Mouse (Mus musculus): ENCODE results near the gene Slc25a22. TPM values are rescaled to one million over a fixed set of nuclear protein-coding genes. Genes with fewer than 3 reads are reported as not detected.

The Slc25a22 gene
- total RNA-seq (2015) (15.5 and 19.8 TPM in 2 replicates), total RNA-seq (2017) (4.4 and 5.3 TPM in 2 replicates)

GRCm38 (mm10) chr7:141437178-141438120, at the start of gene Slc25a22:
Slc25a22 (minus strand) TSS chr7:141437892.
- ATAC-seq (replicated peaks; ENCODE audit: poor library complexity), result peak; percentile 75

GRCm38 (mm10) chr7:141487141-141487540, 49.4 kb upstream of the Slc25a22 start:
- ATAC-seq (replicated peaks; ENCODE audit: poor library complexity), result no peak

GRCm38 (mm10) chr7:141486239-141486638, 48.5 kb upstream of the Slc25a22 start:
- ATAC-seq (replicated peaks; ENCODE audit: poor library complexity), result no peak

- ATAC-seq (replicated peaks; ENCODE audit: poor library complexity), result no peak
Observed at GRCm38 (mm10) chr7:141485606-141486005, 47.9 kb upstream of the Slc25a22 start.

- no peak for ATAC-seq (replicated peaks; ENCODE audit: poor library complexity)
Observed at GRCm38 (mm10) chr7:141485186-141485585, 47.5 kb upstream of the Slc25a22 start.

- no peak for ATAC-seq (replicated peaks; ENCODE audit: poor library complexity)
Observed at GRCm38 (mm10) chr7:141484186-141485120, 46.8 kb upstream of the Slc25a22 start.

- ATAC-seq (replicated peaks; ENCODE audit: poor library complexity), result no peak
Observed at GRCm38 (mm10) chr7:141483114-141483653, 45.5 kb upstream of the Slc25a22 start.

- ATAC-seq (replicated peaks; ENCODE audit: poor library complexity), result no peak
Observed at GRCm38 (mm10) chr7:141482531-141483024, 44.9 kb upstream of the Slc25a22 start.

- peak; percentile 27 for ATAC-seq (replicated peaks; ENCODE audit: poor library complexity)
Observed at GRCm38 (mm10) chr7:141481498-141482401, 44.1 kb upstream of the Slc25a22 start.

- ATAC-seq (replicated peaks; ENCODE audit: poor library complexity), result peak; percentile 75
Observed at GRCm38 (mm10) chr7:141480842-141481497, 43.3 kb upstream of the Slc25a22 start.

GRCm38 (mm10) chr7:141478270-141478748, 40.6 kb upstream of the Slc25a22 start:
- ATAC-seq (replicated peaks; ENCODE audit: poor library complexity), result no peak

GRCm38 (mm10) chr7:141477578-141478269, 40.0 kb upstream of the Slc25a22 start:
- ATAC-seq (replicated peaks; ENCODE audit: poor library complexity), result no peak

GRCm38 (mm10) chr7:141476981-141477370, 39.3 kb upstream of the Slc25a22 start:
- peak; percentile 9; the same call in 1 of the 2 replicates for ATAC-seq (replicated peaks; ENCODE audit: poor library complexity)

- ATAC-seq (replicated peaks; ENCODE audit: poor library complexity), result peak; percentile 29
Observed at GRCm38 (mm10) chr7:141476226-141476980, 38.7 kb upstream of the Slc25a22 start.

- ATAC-seq (replicated peaks; ENCODE audit: poor library complexity), result no peak
Observed at GRCm38 (mm10) chr7:141475805-141476158, 38.1 kb upstream of the Slc25a22 start.

- peak; percentile 63 for ATAC-seq (replicated peaks; ENCODE audit: poor library complexity)
Observed at GRCm38 (mm10) chr7:141475011-141475804, 37.5 kb upstream of the Slc25a22 start, which contains the start of the genes Polr2l and Tspan4. Polr2l (minus strand) TSS chr7:141475132. Tspan4 (plus strand) TSS chr7:141475240.

- no peak for ATAC-seq (replicated peaks; ENCODE audit: poor library complexity)
Observed at GRCm38 (mm10) chr7:141474160-141474559, 36.5 kb upstream of the Slc25a22 start.
